Mouse (Mus musculus) adrenal gland, postnatal 36 days (tissue): ENCODE results near the gene Arl2bp. TPM values are rescaled to one million over a fixed set of nuclear protein-coding genes. Genes with fewer than 3 reads are reported as not detected.

Experiments used
- DNase-seq, 2 experiments: peaks; one replicate each; pipeline ENCODE4 v3.0.0; 2021; ENCODE audit warnings: mixed read lengths in 1 of 2
- long read RNA-seq, 2 experiments: library from polyadenylated mRNA; stranded (forward); transcript quantifications; one replicate each; pipeline ENCODE4 v2.0.0; 2021; ENCODE audit warnings: borderline sequencing depth in 2 of 2
- total RNA-seq, 2 experiments: library from RNA; stranded (reverse); gene quantifications; 2 replicates each; pipeline ENCODE4 v1.2.3; 2021

Gene Arl2bp
- total RNA-seq, result 10 to 100 TPM; 71.0 to 73.8 TPM
- long read RNA-seq, experiment 1, transcript Arl2bp-201 (6 exons, 2,063 nt), result major isoform, 96 of 126 reads
- long read RNA-seq, experiment 1, partial matches to known transcripts, result 2 of 126 reads
- long read RNA-seq, experiment 1, other reads (novel, unspliced or antisense), result 24 of 126 reads
- long read RNA-seq, experiment 2, transcript Arl2bp-201 (6 exons, 2,063 nt), result major isoform, 52 of 63 reads
- long read RNA-seq, experiment 2, partial matches to known transcripts, result 1 of 63 reads
- long read RNA-seq, experiment 2, other reads (novel, unspliced or antisense), result 9 of 63 reads

DNA sequence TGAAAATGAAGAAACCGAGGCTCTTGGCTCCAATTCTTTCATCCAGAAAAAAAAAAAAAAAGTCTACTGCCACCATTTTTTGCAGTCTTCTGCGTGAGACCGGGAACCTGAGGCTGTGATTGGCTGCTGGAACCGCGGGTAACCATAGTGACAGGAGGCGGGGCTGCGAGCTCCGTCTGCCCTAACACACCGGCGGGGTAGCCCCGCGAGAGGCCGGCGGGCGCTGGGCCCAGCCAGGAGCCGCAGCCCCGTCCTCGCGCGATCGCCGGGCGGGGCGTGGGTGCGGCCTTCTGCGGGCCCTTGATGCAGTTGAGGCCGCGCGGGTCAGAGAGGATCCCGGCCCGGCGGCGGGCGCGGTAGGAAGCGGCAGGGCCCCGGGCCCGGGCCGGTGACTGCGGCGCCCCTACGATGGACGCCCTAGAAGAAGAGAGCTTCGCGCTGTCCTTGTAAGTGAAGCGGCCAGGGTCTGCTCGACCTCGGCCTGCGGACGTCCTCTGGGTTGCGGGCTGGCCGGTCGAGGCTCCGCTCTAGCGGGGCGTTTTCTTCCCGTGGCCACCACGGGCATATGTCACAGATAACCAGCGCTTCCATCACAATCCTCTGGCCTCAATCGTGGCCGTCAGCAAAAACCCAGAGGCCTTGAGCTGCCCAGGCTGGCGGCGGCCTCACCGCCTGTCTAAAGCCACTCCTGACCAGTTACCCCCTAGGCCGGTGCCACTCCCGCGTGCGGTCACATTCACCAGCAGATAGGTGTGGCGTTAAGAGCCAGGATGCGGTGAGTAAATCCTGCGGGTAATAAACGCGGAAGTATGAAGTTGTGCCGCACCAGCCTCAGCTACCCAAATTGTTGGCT is at the start of gene Arl2bp:
Gene Arl2bp, plus strand, starts transcription at position 145 of the 853 bp plus-strand sequence.
- DNase-seq, result peak; percentile 97 to 99

DNA sequence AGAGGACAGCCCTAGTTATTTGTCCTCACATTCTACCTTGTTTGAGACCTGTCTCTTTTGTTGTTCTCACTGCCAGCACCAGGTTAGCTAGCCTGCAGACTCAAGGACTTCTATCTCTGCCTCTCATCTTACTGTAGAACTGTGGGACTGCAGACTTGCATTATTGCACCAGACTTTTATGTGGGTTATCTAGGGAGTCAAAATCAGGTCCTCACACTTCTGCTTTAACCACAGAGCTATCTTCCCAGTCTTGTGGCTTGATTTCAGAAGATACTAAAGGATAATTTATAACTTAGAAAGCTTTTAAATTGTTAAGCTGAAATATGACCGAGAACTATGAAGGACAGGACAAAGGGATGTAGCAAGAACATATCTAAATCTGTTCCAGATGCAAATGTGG is 41.5 kb upstream of the Arl2bp start:
- DNase-seq, result no peak

- DNase-seq, result no peak
Observed at GRCm38 (mm10) chr8:94633564-94634194, 32.7 kb upstream of the Arl2bp start.

DNA sequence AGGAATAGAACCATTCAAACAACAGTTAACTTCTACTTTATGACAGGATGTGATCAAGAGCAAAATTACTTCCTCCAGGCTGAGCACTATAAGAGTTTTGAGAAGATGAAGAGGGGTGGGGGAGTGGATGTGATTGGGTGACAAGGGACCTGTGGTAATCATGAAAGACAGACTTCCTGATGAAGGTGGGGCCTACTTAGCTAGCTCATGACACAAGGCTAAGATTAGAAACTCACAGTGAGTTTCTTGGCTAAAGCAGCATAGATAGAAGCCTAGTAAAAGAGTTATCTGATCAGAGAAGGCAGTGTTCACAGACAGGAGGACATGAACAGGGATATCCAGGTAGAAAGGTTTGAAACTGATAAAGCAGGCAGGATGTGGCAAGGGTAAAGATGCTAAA is 32.2 kb upstream of the Arl2bp start:
- DNase-seq, result no peak

- DNase-seq, result peak; percentile 46 to 54
Observed at GRCm38 (mm10) chr8:94641183-94641582, 25.2 kb upstream of the Arl2bp start.

- no peak for DNase-seq
Observed at GRCm38 (mm10) chr8:94641938-94642337, 24.5 kb upstream of the Arl2bp start.

DNA sequence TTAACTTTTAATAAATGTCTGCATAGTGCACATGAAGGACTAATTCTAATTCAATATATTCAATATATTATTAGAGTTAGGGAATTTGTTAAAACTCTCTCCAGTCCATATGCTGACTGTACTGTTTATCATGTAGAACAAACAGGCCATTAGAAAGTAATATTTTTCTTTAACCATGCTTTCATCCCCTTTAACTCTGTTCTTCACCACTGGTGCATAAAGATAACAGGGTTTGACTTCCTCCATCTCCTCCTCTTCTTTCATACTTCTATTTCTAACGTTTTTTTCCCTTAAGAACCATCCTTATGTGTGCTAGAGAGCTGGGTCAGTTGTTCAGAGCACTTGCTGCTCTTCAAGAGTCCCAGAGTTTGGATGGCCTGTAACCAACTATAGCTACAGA is 21.2 kb upstream of the Arl2bp start:
- DNase-seq, result no peak

DNA sequence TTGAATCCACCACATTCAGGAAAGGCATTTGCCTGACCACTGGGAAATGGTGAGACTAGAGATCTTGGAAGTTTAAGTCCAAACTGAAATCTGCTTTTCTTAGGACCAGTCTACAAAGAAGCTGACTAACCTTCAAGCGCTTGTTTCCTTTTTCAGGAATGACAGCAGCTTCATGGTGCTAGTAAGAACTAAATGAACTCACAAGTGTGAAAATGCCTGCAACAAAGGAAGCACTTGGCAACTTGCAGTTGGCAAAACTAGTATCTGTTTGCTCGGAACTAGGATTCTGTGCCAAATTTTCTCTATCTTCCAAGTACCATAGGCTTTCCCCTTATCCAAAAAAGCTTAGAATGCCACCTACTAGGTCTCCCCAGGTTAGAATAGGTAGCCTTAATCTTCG is 20.2 kb upstream of the Arl2bp start:
- no peak for DNase-seq

DNA sequence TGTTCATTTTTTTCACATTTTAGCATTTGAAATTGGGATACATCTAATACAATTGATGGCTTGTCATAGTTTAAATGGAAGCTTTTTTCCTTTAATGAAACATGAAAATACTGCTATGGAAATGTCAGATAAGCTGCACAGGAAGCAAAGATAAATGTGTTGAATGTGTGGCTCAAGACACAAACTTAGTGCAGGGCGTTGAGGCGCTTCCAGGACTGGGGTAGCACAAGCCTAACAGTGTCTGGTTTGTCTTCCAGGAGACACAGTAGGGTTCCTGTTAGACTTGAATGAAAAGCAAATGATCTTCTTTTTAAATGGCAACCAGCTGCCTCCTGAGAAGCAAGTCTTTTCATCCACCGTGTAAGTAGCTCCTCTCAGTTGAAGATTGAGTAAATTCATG is 16.9 kb upstream of the Arl2bp start:
- no peak for DNase-seq

- no peak for DNase-seq
Observed at GRCm38 (mm10) chr8:94652951-94653350, 13.4 kb upstream of the Arl2bp start.

DNA sequence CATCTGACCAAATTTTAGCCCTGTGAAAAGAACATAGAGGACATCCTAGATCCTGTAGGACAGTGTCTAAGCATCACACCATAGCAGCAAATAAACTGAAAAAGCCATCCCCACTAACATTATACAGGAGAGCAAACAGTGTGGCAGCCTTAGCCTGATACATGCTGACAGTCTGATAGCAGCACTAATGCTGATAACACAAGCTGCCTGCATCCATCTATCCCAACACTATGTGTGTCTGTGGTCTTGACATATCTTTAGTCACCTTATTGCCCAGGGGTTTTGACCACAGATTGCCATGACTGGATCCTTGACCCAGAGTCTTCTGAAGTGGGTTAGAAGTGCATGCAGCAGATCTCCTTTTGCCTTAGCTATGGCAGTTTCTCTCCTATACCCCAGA is 11.4 kb upstream of the Arl2bp start:
- no peak for DNase-seq

GRCm38 (mm10) chr8:94658031-94658430 is 8.4 kb upstream of the Arl2bp start:
- no peak for DNase-seq

DNA sequence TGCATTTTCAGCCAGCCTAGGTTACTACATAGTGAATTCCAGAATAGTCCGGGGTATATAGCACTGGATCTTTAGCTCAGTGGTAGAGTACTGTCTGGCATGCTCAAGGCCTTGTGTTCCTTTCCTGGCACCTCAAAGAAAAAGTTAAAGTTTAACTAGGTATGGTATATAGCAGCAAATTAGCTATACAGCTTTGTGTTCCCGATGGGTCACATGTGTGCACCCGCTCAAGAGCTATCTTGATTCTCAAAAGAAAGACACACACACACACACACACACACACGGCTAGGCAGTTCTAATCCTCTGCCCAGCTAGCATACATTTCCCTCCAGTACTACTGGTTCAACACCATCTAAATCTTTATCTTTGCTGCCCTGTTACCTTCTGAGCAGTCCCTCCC is 6.0 kb upstream of the Arl2bp start:
- DNase-seq, result no peak

- no peak for DNase-seq
Observed at GRCm38 (mm10) chr8:94664722-94665121, 1.7 kb upstream of the Arl2bp start.

GRCm38 (mm10) chr8:94674384-94674783 is 8.0 kb downstream of the Arl2bp start:
- DNase-seq, result peak; percentile 18 to 23

GRCm38 (mm10) chr8:94675923-94676322 is 9.5 kb downstream of the Arl2bp start:
- no peak for DNase-seq

GRCm38 (mm10) chr8:94678582-94678981 is 12.2 kb downstream of the Arl2bp start:
- no peak for DNase-seq

DNA sequence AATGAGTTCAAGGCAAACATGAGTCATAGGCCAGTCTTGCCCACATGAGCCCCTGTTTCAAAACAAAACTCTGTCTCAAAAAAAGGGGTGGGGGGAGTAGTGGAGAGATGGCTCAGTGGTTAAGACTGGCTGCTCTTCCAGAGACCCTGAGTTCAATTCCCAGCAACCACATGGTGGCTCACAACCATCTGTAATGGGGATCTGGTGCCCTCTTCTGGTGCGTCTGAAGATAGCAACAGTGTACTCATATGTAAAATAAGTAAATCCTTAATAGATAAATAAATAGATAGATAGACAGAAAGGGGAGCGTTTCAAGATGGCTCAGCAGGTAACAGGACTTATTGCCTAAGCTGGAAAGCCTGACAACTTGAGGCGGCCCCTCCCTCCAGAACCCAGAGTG is 14.0 kb downstream of the Arl2bp start:
- DNase-seq, result no peak

DNA sequence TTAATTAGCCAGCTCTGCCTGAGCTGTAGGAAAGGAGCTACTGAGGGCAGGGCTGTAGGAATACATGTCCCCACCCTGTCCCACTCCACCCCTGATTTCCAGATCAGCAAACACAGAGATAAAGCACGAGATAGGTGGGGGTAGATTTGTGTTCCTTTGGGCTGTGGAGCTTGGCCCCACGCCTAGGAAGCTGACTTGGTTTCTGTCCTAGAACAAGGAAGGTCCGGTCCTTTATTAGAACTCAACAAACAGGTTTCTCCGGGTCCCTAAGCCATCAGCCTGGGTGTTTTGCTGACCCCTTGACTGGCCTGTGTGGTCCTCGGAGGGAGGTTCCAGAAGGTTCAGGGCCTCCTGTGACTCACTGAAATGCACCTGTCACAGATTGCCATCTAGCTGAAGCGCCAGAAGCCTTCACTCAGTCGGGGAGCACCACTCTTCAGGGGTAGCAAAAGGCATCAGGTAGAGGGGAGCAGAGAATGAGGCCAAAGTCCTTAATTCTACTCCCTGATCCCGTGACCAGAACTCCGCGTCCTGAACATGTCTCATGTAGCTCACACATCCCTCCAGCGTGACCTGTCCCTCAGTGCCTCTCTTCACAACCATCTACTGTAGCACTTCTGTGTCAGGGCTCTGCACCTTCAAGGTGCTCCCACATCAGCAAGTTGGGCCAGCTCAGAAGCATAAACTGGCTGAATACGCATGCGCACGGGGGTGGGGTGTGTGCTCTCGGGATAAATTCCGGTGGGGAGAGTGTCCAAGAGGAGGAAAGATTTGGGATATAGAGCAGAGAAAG is 16.5 kb downstream of the Arl2bp start:
- DNase-seq, result no peak

DNA sequence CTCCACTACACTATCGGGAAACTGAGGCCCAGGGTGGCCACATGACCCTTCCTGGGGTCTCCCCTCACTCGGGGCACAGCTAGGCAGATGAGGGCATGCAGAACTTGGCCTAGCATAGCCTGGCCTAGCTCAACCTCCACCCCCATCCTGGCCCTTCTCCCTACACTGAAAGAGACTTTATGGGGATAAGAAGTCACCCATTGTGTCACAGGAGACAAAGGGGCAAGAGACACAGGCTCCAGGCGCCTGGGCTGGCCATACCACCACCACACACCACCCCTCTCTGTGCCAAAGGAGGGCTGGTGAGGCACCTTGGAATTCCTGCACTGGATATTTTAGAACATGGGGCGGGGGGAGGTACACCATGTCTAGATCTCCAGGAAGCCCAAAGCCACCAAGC is 17.9 kb downstream of the Arl2bp start:
- DNase-seq, result no peak

- DNase-seq, result peak in 1 of 2 experiments; percentile 52
Observed at GRCm38 (mm10) chr8:94685953-94686352, 19.6 kb downstream of the Arl2bp start.

DNA sequence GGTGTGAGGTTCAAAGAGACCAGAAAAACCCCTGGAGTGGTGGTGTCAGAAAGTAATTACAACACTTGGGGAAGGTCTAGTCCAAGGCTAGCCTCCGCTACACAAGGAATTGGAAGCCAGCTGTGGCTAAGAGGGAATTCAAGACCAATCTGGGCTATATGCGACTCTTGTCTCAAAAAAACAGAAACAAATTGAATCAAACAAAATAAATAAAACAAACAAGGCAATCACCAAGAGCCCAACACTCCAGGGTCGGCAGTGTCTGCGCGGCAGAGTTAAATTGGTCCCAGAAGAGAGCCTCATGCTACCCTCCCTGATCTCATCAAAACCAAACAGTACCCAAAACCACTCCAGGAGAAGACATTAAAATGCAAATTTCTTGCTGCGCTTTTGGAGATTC is 28.3 kb downstream of the Arl2bp start:
- no peak for DNase-seq
